Mouse (Mus musculus) heart, adult 2 months (tissue): ENCODE measurements at regions not wholly inside any gene's neighbourhood (a gene's known extent, or its start where the extent isn't known, plus 50 kb on each side); places are given as distances from the start of the nearest gene placed in this dataset.
"Not testable (repeated sequence)": the region's sequence is repeated elsewhere in the genome, so short reads cannot be mapped to it uniquely, and the experiment has no call there.

Source experiments
- DNase-seq, 2 experiments: peaks; one replicate each; pipeline ENCODE4 v3.0.0; 2021
- H3K27ac ChIP-seq: fragments of 200-600 bp; 2 replicates; pipeline ENCODE4 v1.8.1; 2022
- H3K27me3 ChIP-seq: fragments of 200-500 bp; 2 replicates; pipeline ENCODE4 v1.6.1; 2012; ENCODE audit warnings: mild to moderate bottlenecking, low read length, inconsistent platforms, mixed read lengths; ENCODE audit not compliant: control insufficient read depth, insufficient read depth
- H3K36me3 ChIP-seq: fragments of 200-500 bp; 2 replicates; pipeline ENCODE4 v1.6.1; 2012; ENCODE audit warnings: low read length, inconsistent platforms; ENCODE audit not compliant: control insufficient read depth, insufficient read depth
- H3K4me1 ChIP-seq: fragments of 200-500 bp; 2 replicates; pipeline ENCODE4 v1.6.1; 2011; ENCODE audit warnings: low read length; ENCODE audit not compliant: control insufficient read depth, insufficient read depth
- H3K4me3 ChIP-seq: fragments of 200-600 bp; 2 replicates; pipeline ENCODE4 v1.8.1; 2022
- H3K79me2 ChIP-seq: fragments of 200-500 bp; replicated peaks from 2 replicates; pipeline ENCODE4 v1.6.1; 2012; ENCODE audit warnings: mild to moderate bottlenecking, inconsistent platforms, low read length, moderate library complexity, mixed read lengths; ENCODE audit not compliant: control insufficient read depth, insufficient read depth
- H3K9ac ChIP-seq: fragments of 200-500 bp; 2 replicates; pipeline ENCODE4 v1.6.1; 2012; ENCODE audit warnings: low read depth, mild to moderate bottlenecking, control low read depth, inconsistent platforms, low read length, mixed read lengths
- CTCF ChIP-seq: fragments of 200-600 bp; IDR thresholded peaks from 2 replicates; pipeline ENCODE4 v1.8.1; 2022; ENCODE audit warnings: antibody characterized with exemption, mild to moderate bottlenecking, moderate library complexity
- EP300 ChIP-seq: fragments of 200-500 bp; IDR thresholded peaks from 2 replicates; pipeline ENCODE4 v1.6.1; 2011; ENCODE audit warnings: low read depth, low read length, control low read depth; ENCODE audit not compliant: insufficient read depth
- POLR2A ChIP-seq: fragments of 200-500 bp; IDR thresholded peaks from 2 replicates; pipeline ENCODE4 v1.6.1; 2011; ENCODE audit warnings: mild to moderate bottlenecking, low read depth, low read length, control low read depth; ENCODE audit not compliant: insufficient read depth
- WGBS: fragments of 180-500 bp; shearing (Covaris S2); methylation state at CpG from one replicate; pipeline ENCODE4 v1.1.7; 2018; 5-methylcytosine and 5-hydroxymethylcytosine counted together
- intact Hi-C: fragments of 180-260 bp; cut with DNase I; formaldehyde crosslinking; loops from one replicate; pipeline ENCODE4 v1.15.1; 2025

DNA sequence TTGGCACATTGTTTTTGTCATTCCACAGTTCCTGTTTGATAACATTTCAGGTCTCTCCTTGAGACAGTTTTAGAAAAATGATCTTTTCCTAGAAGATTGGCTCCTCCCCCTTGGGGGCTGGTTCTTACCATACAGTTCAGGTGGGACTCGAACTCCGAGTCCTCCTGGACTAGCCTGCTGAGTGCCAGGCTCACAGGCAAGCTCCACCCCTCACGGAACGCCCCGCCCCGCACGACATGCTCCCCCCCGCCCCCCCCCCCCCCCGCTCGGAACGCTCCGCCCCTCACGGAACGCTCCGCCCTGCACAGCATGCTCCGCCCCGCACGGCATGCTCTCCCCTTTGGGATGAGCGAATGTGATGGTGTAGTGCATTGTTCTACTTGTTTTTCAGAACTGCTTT is 65.9 kb upstream of the Inpp5a start:
- intact Hi-C loops: no loop called here
- no peak overlapping the region; the same call in 1 of the 2 replicates for H3K27ac ChIP-seq
- H3K4me1 ChIP-seq: peaks cover 5% of the 10 kb centered on the region
- DNase-seq: no peak
- WGBS: 66% methylated on average over 19 of the region's 19 CpGs
- H3K9ac ChIP-seq: no peak overlapping the region
- H3K79me2 ChIP-seq: no peaks in the 10 kb centered on the region
- TF ChIP-seq POLR2A: no peak
- no peak for TF ChIP-seq EP300
- TF ChIP-seq CTCF: no peak
- H3K27me3 ChIP-seq: no peaks in the 10 kb centered on the region
- no peak overlapping the region for H3K4me3 ChIP-seq
- peaks cover 2% of the 10 kb centered on the region; the same call in 1 of the 2 replicates for H3K36me3 ChIP-seq

DNA sequence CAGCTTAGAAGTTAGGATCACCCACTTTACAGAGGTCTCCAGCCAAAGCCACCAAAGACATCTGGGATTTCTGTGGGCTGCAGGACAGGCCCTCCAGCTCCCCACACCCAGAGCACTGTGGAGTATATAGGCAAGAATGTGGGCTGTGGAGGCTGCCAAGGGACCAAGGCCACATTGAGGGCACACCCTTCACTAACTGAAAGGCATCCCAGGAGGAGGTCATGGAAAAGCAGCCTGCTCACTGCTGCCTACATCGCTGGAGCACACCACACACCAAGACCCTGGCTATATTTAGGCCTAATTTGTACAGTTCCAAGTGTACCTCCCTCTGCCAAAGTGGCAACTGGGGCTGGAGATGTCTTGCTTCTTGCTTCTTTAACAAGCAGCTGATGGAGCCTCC is 61.9 kb upstream of the Inpp5a start:
- peak in 1 of 2 experiments; percentile 68 for DNase-seq
- Histone ChIP-seq H3K4me3 (no peak overlapping the region), H3K4me1 (peaks cover 2% of the 10 kb centered on the region; the same call in 1 of the 2 replicates), H3K27ac (peak overlapping the region; percentile 64), H3K9ac (no peak overlapping the region), H3K79me2 (no peaks in the 10 kb centered on the region), H3K27me3 (no peaks in the 10 kb centered on the region), H3K36me3 (no peaks in the 10 kb centered on the region)
- intact Hi-C loops: no loop called here
- peak; percentile 47; the same call in 1 of the 2 replicates for TF ChIP-seq EP300
- no peak for TF ChIP-seq POLR2A
- TF ChIP-seq CTCF: no peak
- WGBS: 34% methylated on average over 1 of the region's 1 CpGs

DNA sequence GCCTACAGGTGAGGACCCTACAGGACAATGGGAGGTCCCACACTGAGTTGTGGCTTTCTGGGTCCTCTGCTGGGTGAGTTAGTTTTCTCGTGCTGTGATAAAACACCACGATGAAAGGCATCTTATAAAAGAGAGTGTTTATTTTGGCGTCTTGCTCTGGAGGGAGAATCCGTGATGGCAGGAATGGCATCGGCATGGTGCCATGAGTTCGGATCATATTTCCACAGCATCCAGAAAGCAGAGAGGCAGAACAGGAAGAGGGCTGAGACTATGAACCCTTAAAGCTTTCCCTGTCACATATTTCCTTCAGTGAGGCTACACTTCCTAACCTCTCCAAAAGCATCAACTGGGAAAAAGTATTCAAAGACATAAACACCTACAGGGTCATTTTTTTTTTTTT is 56.1 kb upstream of the Inpp5a start:
- DNase-seq: no peak
- Histone ChIP-seq H3K4me3 (no peak overlapping the region), H3K4me1 (no peaks in the 10 kb centered on the region), H3K27ac (no peak overlapping the region), H3K36me3 (no peaks in the 10 kb centered on the region), H3K27me3 (no peaks in the 10 kb centered on the region), H3K79me2 (no peaks in the 10 kb centered on the region), H3K9ac (no peak overlapping the region)
- WGBS: 40% methylated on average over 6 of the region's 6 CpGs
- TF ChIP-seq EP300 (no peak), CTCF (no peak), POLR2A (no peak)
- intact Hi-C loops: no loop called here

DNA sequence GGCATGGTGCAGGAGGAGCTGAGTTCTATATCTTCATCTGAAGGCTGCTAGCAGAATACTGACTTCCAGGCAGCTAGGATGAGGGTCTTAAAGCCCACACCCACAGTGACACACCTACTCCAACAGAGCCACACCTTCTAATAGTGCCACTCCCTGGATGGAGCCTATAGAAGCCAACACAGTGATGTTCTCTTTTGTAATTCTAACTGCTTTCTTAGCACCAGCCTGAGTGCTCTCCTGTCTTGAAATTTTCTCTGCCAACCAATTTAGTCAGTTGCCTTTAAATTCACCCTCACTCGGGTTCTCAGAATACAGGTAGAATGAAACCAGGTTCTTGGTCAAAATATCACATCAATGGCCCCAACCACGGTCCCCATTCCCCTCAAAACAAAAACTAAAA is 50.9 kb upstream of the Inpp5a start:
- H3K4me1 ChIP-seq, DNase-seq, H3K4me3 ChIP-seq, H3K36me3 ChIP-seq, intact Hi-C loops, H3K79me2 ChIP-seq, H3K27ac ChIP-seq, H3K27me3 ChIP-seq, H3K9ac ChIP-seq: not testable (repeated sequence)
- WGBS: 88% methylated on average over 2 of the region's 2 CpGs
